Mouse (Mus musculus) gastrocnemius, postnatal 14 days (tissue): ENCODE data around the gene Rad54l2. TPM values are rescaled to one million over a fixed set of nuclear protein-coding genes. Genes with fewer than 3 reads are reported as not detected.

Experiments
- DNase-seq: peaks from one replicate; pipeline ENCODE4 v3.0.0; 2021; ENCODE audit warnings: mixed read lengths
- intact Hi-C: fragments of 180-260 bp; cut with DNase I; formaldehyde crosslinking; loops from one replicate; pipeline ENCODE4 v1.15.1; 2025; ENCODE audit warnings: low total_unique reads
- total RNA-seq, 2 experiments: library from RNA; stranded (reverse); gene quantifications; 2 replicates each; pipeline ENCODE4 v1.2.3; 2021

Gene Rad54l2
- total RNA-seq, 2 experiments from 2014 or later = 6.6 to 7.1 TPM

DNA sequence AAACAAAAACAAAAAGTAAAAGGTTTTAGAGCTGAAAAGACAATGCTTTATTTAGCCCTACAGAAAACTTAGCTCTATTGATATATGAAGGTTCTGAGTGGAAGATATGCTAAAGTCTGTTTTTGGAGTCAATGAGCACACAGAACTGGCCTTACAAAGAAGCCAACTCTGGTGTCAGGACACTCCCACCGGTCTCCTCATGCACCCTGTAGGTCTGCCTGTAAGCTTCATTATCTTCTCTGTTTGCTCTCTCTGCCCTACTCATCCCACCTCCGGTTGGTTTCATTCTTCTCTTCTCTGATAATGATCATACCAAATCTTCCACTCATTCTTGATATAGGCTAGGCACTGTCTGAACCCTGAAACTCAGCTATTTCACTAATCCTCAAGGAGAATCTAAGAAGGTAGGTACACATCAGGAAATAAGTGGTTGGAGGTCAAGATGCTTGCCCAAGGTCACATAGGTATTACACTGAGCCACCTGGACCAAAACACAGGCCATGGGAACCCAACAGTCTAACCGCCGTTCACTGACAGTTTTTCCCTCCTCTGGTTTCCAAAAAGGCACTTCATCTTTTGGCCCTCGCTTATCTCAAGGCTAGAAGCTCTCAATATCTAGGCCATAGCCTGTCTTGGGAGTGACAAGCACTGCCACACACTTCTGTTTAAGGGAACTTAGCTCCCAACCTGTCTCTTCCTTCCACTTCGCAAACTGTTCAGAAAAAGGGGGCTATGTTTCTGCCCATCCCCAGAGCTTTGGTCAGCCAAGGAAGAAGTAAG lies 104.7 kb downstream of the Rad54l2 start:
- DNase-seq = no peak
- intact Hi-C loops = loop anchor here (10.0 kb wide), 1 partner anchor 201 kb away; the partner anchor contains the start of gene Rbm15b

DNA sequence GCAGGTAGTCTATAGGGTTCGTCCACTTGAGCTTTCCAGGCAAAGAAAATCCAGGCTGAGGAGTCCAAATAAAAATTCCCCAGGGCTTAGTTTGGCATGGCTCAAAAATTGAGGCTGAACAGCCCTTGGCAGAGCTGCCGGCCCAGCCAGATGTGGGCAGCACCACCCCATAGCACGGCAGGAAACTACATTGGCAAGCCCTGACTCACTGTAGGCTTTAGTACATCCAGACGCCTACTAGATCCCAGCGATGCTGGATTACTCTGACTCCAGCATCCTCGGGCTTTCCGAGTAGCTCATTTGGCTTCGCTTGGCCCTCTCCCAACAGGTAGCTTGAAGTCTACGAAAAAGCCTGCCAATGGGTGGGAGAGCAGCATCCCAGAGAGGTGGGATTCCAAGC lies 108.0 kb downstream of the Rad54l2 start:
- intact Hi-C loops = loop anchor here (10.0 kb wide), 1 partner anchor 204 kb away; the partner anchor contains the start of gene Rbm15b
- no peak for DNase-seq

DNA sequence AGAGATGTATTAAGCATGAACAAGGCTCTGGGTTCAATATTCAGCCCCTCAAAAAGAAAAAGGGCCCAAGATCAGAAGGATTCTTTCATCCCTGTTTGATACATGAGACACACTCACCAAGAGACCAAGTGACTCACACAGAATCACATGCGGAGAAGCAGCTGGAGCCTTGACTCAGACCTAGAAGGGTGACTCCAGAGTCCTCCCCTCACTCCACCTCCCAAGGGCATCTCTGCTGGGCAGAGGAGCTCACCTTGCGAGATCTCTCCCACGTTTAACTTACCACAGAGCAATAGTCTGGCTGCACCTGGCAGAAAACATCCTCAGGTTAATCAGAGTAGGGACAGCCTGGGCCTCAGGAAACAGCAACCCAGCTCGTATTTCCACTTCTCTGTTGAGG lies 110.8 kb downstream of the Rad54l2 start:
- intact Hi-C loops = loop anchor here (5.0 kb wide), 1 partner anchor 139 kb away; no protein-coding TSS in a partner anchor
- DNase-seq = no peak

DNA sequence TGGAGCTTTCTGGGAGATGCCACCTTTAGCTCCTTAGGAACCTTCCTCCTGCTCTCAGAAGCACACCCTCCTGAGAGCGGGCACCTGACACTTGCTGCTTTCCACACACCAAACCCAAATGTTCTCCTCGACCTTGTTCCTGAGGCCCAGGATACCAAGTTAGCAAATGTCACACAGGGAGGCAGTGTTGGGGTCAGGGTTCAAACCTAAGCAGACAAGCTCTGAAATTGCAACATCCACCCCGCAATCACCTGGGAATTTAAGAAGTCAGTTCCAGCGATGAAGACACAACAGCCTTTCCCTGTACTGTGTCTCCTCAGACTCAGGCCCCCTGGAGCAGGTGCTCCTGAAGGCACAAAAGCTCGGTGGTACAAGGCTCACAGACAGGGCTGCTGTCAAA lies 111.3 kb downstream of the Rad54l2 start:
- no peak for DNase-seq
- intact Hi-C loops = loop anchor here (5.0 kb wide), 1 partner anchor 140 kb away; no protein-coding TSS in a partner anchor

DNA sequence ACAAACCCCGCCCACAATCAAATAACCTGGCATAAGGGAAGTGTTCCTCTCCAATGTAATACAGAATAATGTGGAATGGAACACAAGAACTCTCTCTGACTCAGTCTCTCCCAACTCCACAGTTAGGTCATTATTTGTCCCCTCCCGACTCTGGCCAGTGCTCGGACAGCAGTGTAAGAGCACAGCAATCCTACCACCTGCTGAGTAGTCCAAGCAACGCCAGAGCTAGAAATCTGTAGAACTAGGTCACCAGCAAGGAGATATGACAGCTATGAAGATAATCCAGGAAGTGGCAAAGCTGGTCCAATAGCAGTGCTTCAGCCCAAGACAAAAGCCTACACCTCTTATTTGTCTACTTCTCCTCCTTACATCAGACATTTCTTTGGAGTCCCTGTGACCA lies 112.4 kb downstream of the Rad54l2 start:
- intact Hi-C loops = loop anchor here (5.0 kb wide), 1 partner anchor 141 kb away; no protein-coding TSS in a partner anchor
- no peak for DNase-seq

DNA sequence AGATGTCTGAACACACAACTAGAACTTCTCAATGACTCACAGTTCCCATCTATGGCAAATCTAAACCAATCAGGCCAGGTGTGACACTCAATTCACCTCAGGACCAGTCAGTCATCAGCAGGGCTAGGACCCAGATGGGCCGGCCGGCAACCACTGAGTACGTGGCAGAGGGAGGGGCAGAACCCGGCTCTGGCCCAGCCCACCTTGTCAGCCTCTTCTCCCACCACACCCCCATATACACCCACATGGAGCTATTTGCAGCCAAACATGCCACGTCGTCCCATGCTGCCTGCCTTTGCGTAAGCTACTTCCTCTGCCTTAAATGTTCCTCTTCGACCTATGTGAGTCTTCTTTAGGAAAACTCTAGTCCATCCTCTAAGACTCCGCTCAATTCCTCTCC lies 113.0 kb downstream of the Rad54l2 start:
- DNase-seq = no peak
- intact Hi-C loops = loop anchor here (5.0 kb wide), 1 partner anchor 141 kb away; no protein-coding TSS in a partner anchor

DNA sequence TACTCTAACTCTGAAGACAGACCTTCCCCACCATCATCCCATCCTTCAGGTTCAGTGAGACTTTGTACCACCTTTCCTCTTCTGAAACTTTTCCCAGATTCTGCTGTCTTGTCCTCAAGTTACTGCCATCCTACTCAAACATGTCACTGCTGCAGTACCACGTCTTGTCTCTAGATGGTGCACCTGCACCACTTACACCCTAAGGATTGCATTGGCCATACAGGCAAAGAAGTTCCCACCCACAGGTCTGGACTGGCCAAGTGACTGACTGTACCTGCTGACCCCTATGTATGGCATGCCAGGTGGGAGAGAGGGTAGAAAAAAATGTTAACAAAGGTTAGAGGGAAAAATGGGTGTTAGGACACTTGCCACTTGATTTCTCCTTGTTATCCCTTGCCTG lies 113.5 kb downstream of the Rad54l2 start:
- DNase-seq = peak; percentile 70
- intact Hi-C loops = loop anchor here (5.0 kb wide), 1 partner anchor 142 kb away; no protein-coding TSS in a partner anchor

DNA sequence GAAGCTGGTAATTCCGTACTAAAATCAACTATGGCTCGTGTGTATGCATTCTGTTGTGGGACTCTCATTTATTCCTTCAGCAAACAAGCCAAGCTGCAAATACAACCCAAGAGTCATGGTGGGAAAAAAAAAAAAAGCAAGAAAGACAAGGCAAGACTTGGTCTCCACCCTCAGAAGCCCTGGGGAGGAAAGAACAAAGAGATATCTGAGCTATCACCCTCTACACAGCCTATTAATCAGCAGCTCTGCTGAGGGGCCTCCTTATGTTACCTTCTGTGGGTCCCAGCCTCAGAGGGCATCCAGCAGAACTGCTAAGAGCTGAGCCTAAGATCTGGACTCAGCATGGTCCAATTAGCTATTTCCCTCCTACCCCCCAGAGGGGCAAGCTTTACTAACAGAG lies 115.1 kb downstream of the Rad54l2 start:
- intact Hi-C loops = no loop called here
- DNase-seq = no peak

DNA sequence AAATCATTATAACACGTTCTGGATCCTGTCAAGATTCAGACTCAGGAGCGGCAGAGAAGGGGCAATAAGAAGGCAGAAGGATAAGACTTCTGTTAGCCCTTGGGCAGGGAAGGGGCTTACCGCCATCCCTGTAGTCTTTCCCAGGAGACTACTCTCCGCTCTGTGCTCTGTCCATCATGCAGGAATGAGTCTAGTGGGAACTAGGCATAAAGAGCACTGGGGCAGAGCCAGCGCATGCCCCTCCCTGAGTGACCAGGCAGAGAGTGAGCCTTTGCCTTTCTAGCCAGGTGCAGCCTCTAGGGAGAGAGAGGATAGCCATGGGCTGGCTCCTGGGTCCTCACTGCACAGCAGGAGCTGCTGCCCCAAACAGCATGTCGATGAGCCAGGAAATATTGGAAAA lies 124.1 kb downstream of the Rad54l2 start:
- intact Hi-C loops = no loop called here
- no peak for DNase-seq

DNA sequence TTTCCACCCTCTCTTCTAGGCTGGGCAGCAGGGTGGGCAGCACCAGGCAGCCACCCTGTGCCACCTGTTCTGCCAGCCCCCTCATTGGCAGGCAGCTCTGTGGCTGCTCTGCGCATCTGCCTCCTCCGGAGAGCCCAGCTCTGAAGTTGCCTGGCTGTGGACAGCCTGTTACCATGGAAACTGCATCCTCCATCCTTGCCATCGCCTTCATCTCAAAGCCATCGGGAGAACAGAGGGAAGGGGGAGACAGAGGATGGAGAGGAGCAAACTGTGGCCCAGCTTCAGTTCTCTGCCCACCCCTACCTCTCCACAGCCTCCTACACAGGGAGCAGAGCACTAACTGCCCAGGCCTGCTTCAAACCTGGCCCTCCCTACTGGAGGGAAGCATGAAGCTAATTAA lies 124.6 kb downstream of the Rad54l2 start:
- intact Hi-C loops = no loop called here
- DNase-seq = no peak

DNA sequence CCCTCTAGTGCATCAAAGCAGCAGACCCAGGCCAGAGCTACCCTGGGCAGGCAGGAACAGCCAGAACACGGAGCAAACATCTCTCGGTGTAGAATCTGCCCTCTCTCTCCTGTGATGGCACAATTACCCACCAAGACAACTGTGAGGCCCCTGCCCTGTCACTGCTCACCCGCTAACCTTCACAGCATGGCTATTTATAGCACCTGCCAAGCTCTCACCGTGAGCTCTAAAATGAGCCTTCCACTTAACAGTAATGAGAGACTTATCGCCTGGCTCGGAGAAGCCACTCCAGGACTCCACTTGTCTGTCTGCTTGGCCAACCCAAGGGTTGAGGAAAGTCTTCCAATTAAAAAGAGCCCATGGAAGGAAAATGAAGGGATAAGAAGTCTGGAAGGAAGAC lies 125.8 kb downstream of the Rad54l2 start:
- no peak for DNase-seq
- intact Hi-C loops = no loop called here

DNA sequence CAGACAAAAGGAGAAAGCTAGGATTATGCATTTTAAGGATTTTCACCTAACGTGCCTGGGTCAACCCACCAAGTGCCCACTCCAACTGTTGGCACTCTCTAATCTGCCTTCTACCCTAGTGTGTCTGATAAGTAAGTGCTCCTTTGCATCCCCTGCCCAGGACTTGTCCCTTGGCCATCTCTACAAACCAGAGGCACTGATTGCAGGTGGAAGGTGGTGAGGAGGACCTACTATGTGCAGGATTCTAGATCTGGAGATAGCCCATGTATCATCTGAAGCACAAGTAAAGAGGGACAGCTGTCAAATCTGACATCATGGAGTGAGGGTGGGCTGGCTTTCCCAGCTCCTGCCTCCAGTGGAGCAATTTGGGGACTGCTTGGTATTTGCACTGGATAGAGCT lies 129.1 kb downstream of the Rad54l2 start:
- intact Hi-C loops = no loop called here
- no peak for DNase-seq

DNA sequence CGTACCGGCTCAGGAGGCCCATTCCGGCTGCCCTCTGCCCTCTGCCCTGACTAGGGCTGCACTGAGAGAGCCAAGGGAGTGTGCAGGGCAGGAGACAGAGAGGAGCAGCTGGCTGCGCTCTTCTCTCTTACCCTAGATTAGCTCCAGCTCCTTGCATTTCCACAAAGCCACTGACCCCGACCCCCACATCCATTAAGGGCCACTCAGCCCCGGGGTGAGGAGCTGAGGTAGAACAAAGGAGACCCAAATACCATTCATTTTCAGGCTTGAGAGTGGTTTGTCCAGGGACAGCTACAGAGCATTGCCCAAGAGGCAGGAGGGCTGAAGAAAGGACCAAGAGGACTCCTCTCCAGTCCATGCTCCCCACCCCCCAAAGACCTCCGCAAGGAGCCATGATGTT lies 129.6 kb downstream of the Rad54l2 start:
- DNase-seq = no peak
- intact Hi-C loops = no loop called here

DNA sequence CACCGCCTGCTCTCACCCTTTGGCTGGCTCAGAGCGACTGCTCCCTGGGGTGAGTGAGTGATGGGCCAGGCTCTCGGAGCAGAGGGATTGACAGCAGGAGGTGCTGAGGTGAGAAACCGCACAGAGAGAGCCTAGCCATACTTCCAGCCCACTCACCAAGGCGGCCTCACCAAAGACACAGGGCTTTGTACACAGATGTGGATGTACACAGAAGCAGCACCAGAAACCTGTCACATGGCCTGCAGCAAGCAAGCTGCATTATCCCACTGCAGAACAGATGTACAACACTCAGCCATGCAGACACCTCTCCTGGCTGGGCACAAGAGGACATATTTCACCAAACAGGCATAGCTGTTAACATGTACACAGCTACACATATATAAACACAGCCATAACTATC lies 131.4 kb downstream of the Rad54l2 start:
- DNase-seq = no peak
- intact Hi-C loops = no loop called here

DNA sequence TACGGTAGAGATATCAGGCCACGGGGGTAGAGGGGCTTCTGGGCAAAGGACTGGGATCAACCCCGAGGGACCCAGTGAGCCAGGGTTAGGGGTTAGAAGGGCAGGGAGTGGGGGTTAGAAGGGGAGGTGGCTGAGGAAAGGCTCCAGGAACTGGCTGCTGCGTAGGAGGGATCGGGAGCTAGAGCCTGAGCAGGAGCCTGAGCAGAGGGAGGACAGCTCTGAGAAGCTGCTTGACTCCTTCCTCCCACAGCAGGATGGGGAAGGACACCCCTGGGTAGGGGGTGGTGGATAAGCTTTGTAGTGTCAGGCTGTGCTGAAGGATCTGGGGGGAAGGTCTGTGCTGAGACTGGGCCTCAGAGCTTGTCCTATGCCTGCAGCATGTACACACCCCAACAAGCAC lies 132.2 kb downstream of the Rad54l2 start:
- intact Hi-C loops = no loop called here
- DNase-seq = no peak

DNA sequence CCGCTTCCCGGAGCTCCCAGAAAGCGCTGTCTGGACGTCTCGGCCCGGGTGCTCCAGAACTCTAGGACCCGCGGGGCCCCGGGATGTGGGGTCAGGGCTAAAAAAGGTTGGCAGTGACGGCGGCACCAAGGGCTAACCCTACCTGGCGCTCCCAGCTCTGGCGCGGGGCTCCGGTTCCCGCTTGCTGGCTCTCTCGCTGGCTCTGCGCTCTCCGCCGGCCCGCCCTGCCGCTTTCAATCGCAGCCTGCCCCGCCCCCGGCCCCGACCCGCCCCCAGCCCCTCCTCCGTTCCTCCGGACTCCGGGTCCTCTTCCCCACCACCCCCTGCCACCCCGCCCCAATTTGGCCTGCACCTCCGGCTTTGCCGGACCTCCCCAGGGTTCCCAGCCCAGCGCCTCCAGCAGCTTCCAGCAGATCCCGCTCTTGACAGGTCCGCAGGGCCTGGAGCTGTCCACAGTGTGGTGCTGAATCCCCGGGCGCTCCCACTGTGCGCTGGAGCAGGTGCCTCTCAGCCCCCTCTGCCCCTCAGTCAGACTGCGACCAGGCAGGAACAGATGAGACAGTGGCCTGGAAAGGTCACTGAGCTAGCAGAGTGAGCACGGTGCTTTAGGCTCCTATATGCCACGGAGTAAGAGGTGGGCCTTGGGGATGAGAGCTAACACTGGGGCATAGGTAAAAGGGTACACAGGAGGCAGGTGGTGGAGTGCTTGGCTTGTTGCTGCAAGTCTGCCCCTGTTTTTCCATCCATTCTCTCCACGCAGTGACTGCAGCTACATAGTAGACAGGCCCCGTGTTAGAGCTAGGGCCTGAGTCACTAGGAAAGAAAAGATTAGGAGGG lies 132.9 kb downstream of the Rad54l2 start, which contains the start of gene Grm2:
Gene Grm2, minus strand, starts transcription at position 199 of the 837 bp plus-strand sequence.
- intact Hi-C loops = no loop called here
- DNase-seq = peak; percentile 62

DNA sequence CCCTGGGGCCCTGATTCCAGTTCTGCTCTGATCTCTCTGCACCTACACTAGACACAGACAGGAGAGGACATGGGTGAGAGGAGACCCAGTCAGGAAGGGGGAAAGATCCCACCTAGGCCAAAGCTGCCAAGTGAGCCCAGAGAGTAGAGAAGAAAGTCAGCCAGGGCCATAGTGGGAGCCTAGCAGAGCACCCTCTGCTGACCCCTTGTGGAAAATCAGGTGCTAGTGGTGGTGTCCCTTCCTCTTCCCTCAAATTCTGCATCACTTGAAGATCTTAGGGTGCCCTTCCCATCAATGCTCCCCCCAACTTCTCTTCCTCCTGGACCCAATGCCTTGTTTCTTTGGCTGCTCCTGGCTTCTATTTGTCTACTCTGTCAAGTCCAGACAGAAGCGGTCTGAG lies 136.3 kb downstream of the Rad54l2 start:
- no peak for DNase-seq
- intact Hi-C loops = no loop called here

DNA sequence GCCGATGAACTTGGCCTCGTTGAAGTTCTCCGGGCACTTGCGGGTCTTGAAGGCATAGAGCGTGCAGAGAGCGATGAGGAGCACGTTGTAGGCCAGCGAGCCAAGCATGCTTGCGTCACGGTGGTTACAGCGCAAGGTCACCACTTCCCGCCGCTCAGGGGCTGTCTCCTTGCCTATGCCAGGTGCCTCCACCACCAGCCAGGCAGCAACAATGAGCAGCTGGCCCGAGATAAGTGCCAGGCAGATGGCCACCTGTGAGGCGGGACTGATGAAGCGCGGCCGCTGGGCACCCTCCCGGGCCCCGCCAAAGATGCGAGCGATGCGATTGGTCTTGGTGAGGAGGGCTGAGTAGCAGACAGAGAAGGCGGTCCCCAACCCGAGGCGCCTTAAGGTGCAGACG lies 141.8 kb downstream of the Rad54l2 start:
- intact Hi-C loops = no loop called here
- DNase-seq = no peak

DNA sequence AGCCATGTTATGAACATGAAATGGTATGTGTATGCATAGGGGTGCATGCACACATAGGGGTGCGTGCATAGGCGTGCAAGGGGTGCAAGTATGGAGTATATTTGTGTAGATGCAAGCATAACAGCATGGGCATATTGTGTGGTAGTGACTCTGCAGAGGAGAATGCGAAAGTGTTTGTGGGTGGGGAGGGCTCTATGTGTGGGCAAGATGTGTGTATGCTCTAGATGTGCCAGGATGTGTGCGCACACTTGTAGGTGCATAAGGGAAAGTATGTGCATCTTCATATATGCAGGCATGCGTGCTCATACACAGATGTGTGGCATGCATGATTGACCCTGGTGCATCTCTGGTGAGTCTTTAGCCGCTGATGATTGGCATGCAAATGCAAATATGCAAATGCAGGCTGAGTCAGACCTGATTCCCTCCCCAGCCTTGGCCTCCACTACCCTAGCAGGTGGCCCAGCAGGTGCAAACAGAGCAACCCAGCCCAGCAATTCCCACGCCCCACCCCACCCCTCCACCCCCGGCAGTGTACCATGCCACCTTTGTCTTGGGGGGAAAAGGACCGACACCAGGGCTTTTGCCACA lies 143.2 kb downstream of the Rad54l2 start:
- intact Hi-C loops = no loop called here

DNA sequence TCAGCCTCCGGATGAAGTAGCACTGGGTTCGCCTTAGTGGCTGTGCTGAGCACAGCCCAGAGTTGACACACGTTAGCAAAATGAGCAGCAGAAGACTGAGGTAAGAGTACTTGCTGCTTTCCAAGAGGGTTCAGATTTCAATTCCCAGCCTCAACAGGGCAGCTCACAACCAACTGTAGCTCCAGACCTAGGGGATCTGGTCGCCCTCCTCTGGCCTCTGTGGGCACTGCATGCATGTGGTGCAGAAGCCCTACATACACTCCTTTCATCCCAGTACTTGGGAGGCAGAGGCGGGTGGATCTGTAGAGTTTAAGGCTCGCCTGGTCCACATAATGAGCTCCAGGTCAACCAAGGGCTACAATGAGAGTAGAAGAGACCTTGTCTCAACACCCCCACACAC lies 145.2 kb downstream of the Rad54l2 start:
- no peak for DNase-seq
- intact Hi-C loops = no loop called here

More for the DNA sequence above, 143.2 kb downstream of the Rad54l2 start:
- no peak for DNase-seq
